Comparison of ENCODE assay signal across 9 mouse cellular contexts in the genomic region with DNA sequence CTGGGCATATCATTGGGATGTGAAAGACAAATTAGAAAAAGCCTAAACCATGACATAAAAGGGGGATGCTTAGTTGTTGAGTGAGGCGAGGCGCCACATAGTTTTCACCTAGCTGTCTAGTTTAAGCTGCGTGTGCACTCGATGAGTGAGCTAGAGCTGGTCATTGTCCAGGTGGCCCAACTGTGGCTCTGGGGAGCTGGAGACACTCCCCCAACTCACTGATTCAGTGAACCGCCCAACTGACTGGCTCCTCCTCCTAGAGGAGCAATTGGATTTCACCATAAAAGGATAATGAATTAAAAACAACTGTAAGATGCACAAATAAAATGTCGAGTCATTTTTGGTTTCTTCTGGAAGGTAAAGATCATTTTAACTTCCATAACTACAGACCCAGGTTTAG. TPM values are rescaled to one million over a fixed set of nuclear protein-coding genes. Genes with fewer than 3 reads are reported as not detected.
DNase-seq lines count a peak whose midpoint lies in the region; ATAC-seq and TF ChIP-seq lines count a peak whose summit lies in the region.
"Had no signal": no experiment of that assay in that cellular context is flagged by ENCODE, and none has a peak within 500 bp of the region (broad histone marks: within the 10 kb centered on the region; RNA-seq: fewer than 3 reads in every experiment).

No protein-coding gene starts in this region.

- no peak for TF ChIP-seq CTCF in C2C12 (IDR thresholded peaks at IDR 0.05; ENCODE audit: control insufficient read depth, insufficient read depth, insufficient read length)
- no peak for TF ChIP-seq CTCF in embryonic fibroblast, embryonic 13.5 days (IDR thresholded peaks at IDR 0.05; ENCODE audit: borderline replicate concordance, insufficient read depth, low read length)

- no peak overlapping the region for H3ac ChIP-seq in C2C12 (ENCODE audit: control insufficient read depth, insufficient read length, low read depth)

- no peaks in the 10 kb centered on the region for H3K27me3 ChIP-seq in erythroblast, embryonic 14.5 days (ENCODE audit: control insufficient read depth)
- no peaks in the 10 kb centered on the region for H3K27me3 ChIP-seq in C2C12 (ENCODE audit: control insufficient read depth, insufficient read depth, insufficient read length)
- no peaks in the 10 kb centered on the region for H3K27me3 ChIP-seq in limb, embryonic 11.5 days (ENCODE audit: control insufficient read depth, insufficient read depth, low read length)
- no peaks in the 10 kb centered on the region for H3K27me3 ChIP-seq in stomach, embryonic 15.5 days (replicated peaks)
- H3K27me3 ChIP-seq: Patski had no signal

- DNase-seq in limb, embryonic 11.5 days (ENCODE audit: low spot score), result no peak
- no peak for DNase-seq in right cerebral cortex, postnatal 10 days (ENCODE audit: low spot score in 2 of 2)
- no peak for DNase-seq in urinary bladder, adult 2 months (ENCODE audit: low spot score)

- WGBS in limb, embryonic 11.5 days, result 58% methylated on average over 6 of the region's 6 CpGs
- 50% methylated on average over 6 of the region's 6 CpGs for whole genome bisulfite sequencing in stomach, embryonic 15.5 days

- no peak; the same call in 1 of the 2 replicates for TF ChIP-seq POLR2A in embryonic fibroblast, embryonic 13.5 days (IDR thresholded peaks at IDR 0.05; ENCODE audit: low read depth, low read length)

- peaks cover 4% of the 10 kb centered on the region for H3K79me3 ChIP-seq in C2C12 (ENCODE audit: low read depth)

- H3K4me3 ChIP-seq in erythroblast, embryonic 14.5 days (replicated peaks), result peak overlapping the region; percentile 93
- H3K4me3 ChIP-seq in C2C12 (ENCODE audit: insufficient read depth, poor library complexity, severe bottlenecking), result peak overlapping the region; percentile 83
- H3K4me3 ChIP-seq in embryonic fibroblast, embryonic 13.5 days (ENCODE audit: insufficient read depth, low read length), result peak overlapping the region; percentile 4; the same call in 1 of the 2 replicates
- peak overlapping the region; percentile 82; the same call in 1 of the 2 replicates for H3K4me3 ChIP-seq in limb, embryonic 11.5 days (ENCODE audit: low read depth, low read length)
- H3K4me3 ChIP-seq in stomach, embryonic 15.5 days (replicated peaks), result peak overlapping the region; percentile 97

- peak overlapping the region; percentile 52; the same call in 1 of the 2 replicates for H3K27ac ChIP-seq in embryonic fibroblast, embryonic 13.5 days (ENCODE audit: insufficient read depth, low read length)
- no peak overlapping the region for H3K27ac ChIP-seq in limb, embryonic 11.5 days (replicated peaks; ENCODE audit: low read depth, low read length)
- no peak overlapping the region for H3K27ac ChIP-seq in stomach, embryonic 15.5 days

- H3K4me1 ChIP-seq in erythroblast, embryonic 14.5 days (ENCODE audit: control insufficient read depth), result peaks cover 35% of the 10 kb centered on the region
- no peaks in the 10 kb centered on the region for H3K4me1 ChIP-seq in embryonic fibroblast, embryonic 13.5 days (ENCODE audit: control insufficient read depth, insufficient read depth, low read length)
- peaks cover 5% of the 10 kb centered on the region; the same call in 1 of the 2 replicates for H3K4me1 ChIP-seq in limb, embryonic 11.5 days (ENCODE audit: control insufficient read depth, insufficient read depth, low read length)
- H3K4me1 ChIP-seq in stomach, embryonic 15.5 days, result 0 out of 2 replicates have a peak, but pooled peaks cover 4% of the 10 kb centered on the region

- no peak overlapping the region for H3K9ac ChIP-seq in limb, embryonic 11.5 days (ENCODE audit: low read length)
- H3K9ac ChIP-seq in stomach, embryonic 15.5 days, result no peak overlapping the region

- no peaks in the 10 kb centered on the region; the same call in 1 of the 2 replicates for H3K36me3 ChIP-seq in erythroblast, embryonic 14.5 days (ENCODE audit: control insufficient read depth)
- H3K36me3 ChIP-seq in C2C12 (ENCODE audit: control insufficient read depth, insufficient read depth), result no peaks in the 10 kb centered on the region
- H3K36me3 ChIP-seq in limb, embryonic 11.5 days (ENCODE audit: control insufficient read depth, insufficient read depth, low read length), result no peaks in the 10 kb centered on the region
- H3K36me3 ChIP-seq in stomach, embryonic 15.5 days, result no peaks in the 10 kb centered on the region

- ATAC-seq in erythroblast, adult 5-6 weeks (replicated peaks; ENCODE audit: low FRiP score, poor library complexity, severe bottlenecking), result no peak
- no peak for ATAC-seq in limb, embryonic 11.5 days (ENCODE audit: insufficient number of reproducible peaks, low FRiP score, low TSS enrichment, low read depth)
- ATAC-seq in stomach, embryonic 15.5 days (ENCODE audit: insufficient read depth, low FRiP score, low read depth), result no peak

- no peaks in the 10 kb centered on the region for H3K9me3 ChIP-seq in erythroblast, embryonic 14.5 days (ENCODE audit: control insufficient read depth, low read length)
- no peaks in the 10 kb centered on the region for H3K9me3 ChIP-seq in limb, embryonic 11.5 days (ENCODE audit: control insufficient read depth, low read length)
- H3K9me3 ChIP-seq in stomach, embryonic 15.5 days, result no peaks in the 10 kb centered on the region

- peak overlapping the region; percentile 81; the same call in 1 of the 2 replicates for H3K4me2 ChIP-seq in limb, embryonic 11.5 days (ENCODE audit: low read depth, severe bottlenecking)
- H3K4me2 ChIP-seq in stomach, embryonic 15.5 days, result peak overlapping the region; percentile 84

- peaks cover 9% of the 10 kb centered on the region for H3K79me2 ChIP-seq in C2C12 (ENCODE audit: control insufficient read depth, insufficient read depth)

TF ChIP-seq in C2C12, 6 proteins besides CTCF, POLR2A, EP300 and RAD21:
- TF ChIP-seq FOSL1 (IDR thresholded peaks at IDR 0.05; ENCODE audit: insufficient read depth, low read length, poor library complexity, severe bottlenecking), result no peak
- no peak for TF ChIP-seq MYOG (IDR thresholded peaks at IDR 0.05; ENCODE audit: control insufficient read depth, extremely low read depth, insufficient read length)
- TF ChIP-seq MYOD1 (IDR thresholded peaks at IDR 0.05; ENCODE audit: control insufficient read depth, insufficient read length, low read depth), result no peak
- TF ChIP-seq USF1 (IDR thresholded peaks at IDR 0.05; ENCODE audit: low read depth), result no peak
- no peak for TF ChIP-seq CEBPB (IDR thresholded peaks at IDR 0.05; ENCODE audit: low read depth)

RNA-seq across cellular contexts. Expression of a gene that starts 1.0 kb away (rescaled TPM):
- 0.04 and 0.05 TPM in 2 replicates for polyA plus RNA-seq in erythroblast, embryonic 14.5 days (2012)
- 6.1 and 17.9 TPM in 2 replicates for total RNA-seq in erythroblast, adult 5-6 weeks (2015; ENCODE audit: low replicate concordance)
- 3.7 and 5.7 TPM in 2 replicates for total RNA-seq in erythroblast, adult 5-6 weeks (2017; ENCODE audit: low replicate concordance)
- polyA plus RNA-seq in C2C12 (2012; fragmentation: generic; extraction: Trizol), result 17.1 TPM
- 60.7 and 80.4 TPM in 2 replicates for polyA plus RNA-seq in embryonic fibroblast, embryonic 13.5 days (2011; ENCODE audit: insufficient read length, low read depth, missing spikeins)
- polyA plus RNA-seq in limb, embryonic 11.5 days (2014; fragmentation: Nextera tagmentation; extraction: Ambion mirVana), result 35.3 and 37.6 TPM in 2 replicates
- polyA plus RNA-seq in stomach, embryonic 15.5 days (2015; fragmentation: Nextera tagmentation; extraction: Ambion mirVana), result 23.5 and 28.3 TPM in 2 replicates
- polyA plus RNA-seq in urinary bladder, adult 2 months (2012; rRNA removed), result 32.5 and 35.4 TPM in 2 replicates

RNA-seq across cellular contexts. Expression of a gene that starts 1.3 kb away (rescaled TPM):
- 0.30 and 0.31 TPM in 2 replicates for polyA plus RNA-seq in erythroblast, embryonic 14.5 days (2012)
- 2.3 TPM in 1 of 2 replicates, not detected in the other for total RNA-seq in erythroblast, adult 5-6 weeks (2015; ENCODE audit: low replicate concordance)
- 1.5 and 2.8 TPM in 2 replicates for total RNA-seq in erythroblast, adult 5-6 weeks (2017; ENCODE audit: low replicate concordance)
- 1.6 TPM for polyA plus RNA-seq in C2C12 (2012; fragmentation: generic; extraction: Trizol)
- polyA plus RNA-seq in embryonic fibroblast, embryonic 13.5 days (2011; ENCODE audit: insufficient read length, low read depth, missing spikeins), result 3.4 and 4.8 TPM in 2 replicates
- polyA plus RNA-seq in limb, embryonic 11.5 days (2014; fragmentation: Nextera tagmentation; extraction: Ambion mirVana), result 11.4 and 11.6 TPM in 2 replicates
- polyA plus RNA-seq in stomach, embryonic 15.5 days (2015; fragmentation: Nextera tagmentation; extraction: Ambion mirVana), result 14.3 and 15.5 TPM in 2 replicates
- polyA plus RNA-seq in urinary bladder, adult 2 months (2012; rRNA removed), result 2.7 and 2.9 TPM in 2 replicates

Comparison
In these comparisons a context has a peak if more than half of its experiments do, and no peak if none do; other contexts are left out.
1. H3K4me3 ChIP-seq: peak in every context shown above with its lines; median percentile 97 in stomach, embryonic 15.5 days; 93 in erythroblast, embryonic 14.5 days; 83 in C2C12; 82 in limb, embryonic 11.5 days; 4 in embryonic fibroblast, embryonic 13.5 days.
2. RNA of a gene that starts 1.0 kb away (polyA plus RNA-seq): 60.7 to 80.4 TPM in embryonic fibroblast, embryonic 13.5 days, 32.5 to 35.4 TPM in urinary bladder, adult 2 months, 35.3 to 37.6 TPM in limb, embryonic 11.5 days, 23.5 to 28.3 TPM in stomach, embryonic 15.5 days and 17.1 TPM in C2C12 (single experiment); 0.04 to 0.05 TPM in erythroblast, embryonic 14.5 days; every median in the first group is over 10 times any median in the second.